Mouse (Mus musculus): ENCODE results near the gene Ifitm1.

The Ifitm1 gene

DNA sequence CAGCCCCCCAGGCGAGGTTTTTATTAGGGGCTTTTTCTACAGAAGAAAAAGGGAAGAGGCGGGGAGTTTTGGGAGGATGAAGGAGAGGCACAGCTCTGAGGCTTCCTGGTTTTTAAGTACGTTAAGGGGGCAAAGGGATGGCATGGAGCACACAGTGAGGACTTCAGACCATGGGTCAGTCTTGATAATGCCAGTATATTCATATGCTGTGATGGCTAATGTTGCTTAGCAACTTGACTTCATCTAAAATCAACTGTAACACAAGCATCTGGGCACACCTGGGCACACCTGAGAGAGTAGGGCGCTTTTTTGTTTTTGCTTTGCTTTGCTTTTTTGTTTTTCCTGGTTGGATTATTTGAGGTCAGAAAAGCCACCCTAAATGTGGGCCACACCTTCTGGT lies at the start of gene Ifitm1:
Ifitm1 (plus strand) TSS at position 301 of the 400 bp plus-strand sequence.
- in situ Hi-C loops (cut with MboI; ENCODE audit: low pct_unique_long_range_greater_than_20kb in 1 of 2, low sequenced_read_pairs in 2 of 2, unreplicated experiment in 1 of 2): no loop called here

DNA sequence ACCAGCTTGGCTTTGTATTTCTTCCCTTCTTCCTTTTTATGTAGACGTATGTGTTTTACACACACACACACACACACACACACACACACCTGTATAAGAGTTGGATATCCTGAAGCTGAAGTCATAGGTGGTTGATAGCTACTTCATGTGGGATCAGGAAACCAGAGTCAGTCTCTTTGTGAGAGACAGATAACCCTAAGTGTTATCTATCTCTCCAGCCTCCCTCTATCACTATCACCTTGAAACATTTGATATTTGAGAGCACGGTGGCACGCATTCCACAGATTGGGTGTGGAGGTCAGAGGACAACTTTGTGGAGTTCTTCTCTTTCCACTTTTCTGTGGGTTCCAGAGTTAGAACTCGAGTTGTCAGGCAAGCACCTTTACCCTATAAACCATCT lies 47.1 kb upstream of the Ifitm1 start:
- in situ Hi-C loops (cut with MboI; ENCODE audit: low pct_unique_long_range_greater_than_20kb in 1 of 2, low sequenced_read_pairs in 2 of 2, unreplicated experiment in 1 of 2): loop anchor here in 1 of 2 experiments (5.0 to 25.0 kb wide), 2 partner anchors 142 to 267 kb away; partner anchors contain the start of genes B4galnt4, Hras and Lrrc56

DNA sequence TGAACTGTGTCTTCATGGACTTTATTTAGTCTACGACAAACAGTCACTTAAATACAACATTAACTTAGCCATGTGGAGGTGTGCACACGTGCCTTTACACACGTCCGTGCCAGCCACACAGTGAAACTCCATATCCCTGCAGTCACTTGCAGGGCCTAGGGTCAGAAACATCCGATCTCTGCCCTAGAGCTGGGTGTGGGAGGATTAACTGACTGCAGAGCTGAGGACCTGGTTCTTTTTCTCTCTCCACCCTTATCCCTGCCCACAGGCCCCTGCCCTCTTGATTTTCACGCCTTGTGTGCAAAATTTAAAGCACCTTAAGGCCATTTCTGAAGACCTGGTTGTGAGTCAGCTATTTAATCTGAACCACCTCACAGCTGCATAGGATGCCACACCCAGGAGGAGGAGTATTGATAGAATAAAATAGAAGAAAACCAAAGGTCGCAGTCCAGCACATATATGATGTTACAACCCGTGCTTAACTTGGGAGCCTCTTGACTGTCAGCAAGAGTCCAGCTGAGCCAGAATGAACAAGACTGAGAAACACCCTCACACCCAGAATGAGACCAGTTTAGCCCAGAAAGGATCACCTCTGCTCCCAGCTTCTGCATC lies 46.5 kb upstream of the Ifitm1 start, which contains the start of gene Nlrp6:
Nlrp6 (plus strand) TSS at position 485 of the 612 bp plus-strand sequence.
- in situ Hi-C loops (cut with MboI; ENCODE audit: low pct_unique_long_range_greater_than_20kb in 1 of 2, low sequenced_read_pairs in 2 of 2, unreplicated experiment in 1 of 2): loop anchor here in 1 of 2 experiments (25.0 kb wide), 1 partner anchor 267 kb away; the partner anchor contains the start of genes Hras and Lrrc56

DNA sequence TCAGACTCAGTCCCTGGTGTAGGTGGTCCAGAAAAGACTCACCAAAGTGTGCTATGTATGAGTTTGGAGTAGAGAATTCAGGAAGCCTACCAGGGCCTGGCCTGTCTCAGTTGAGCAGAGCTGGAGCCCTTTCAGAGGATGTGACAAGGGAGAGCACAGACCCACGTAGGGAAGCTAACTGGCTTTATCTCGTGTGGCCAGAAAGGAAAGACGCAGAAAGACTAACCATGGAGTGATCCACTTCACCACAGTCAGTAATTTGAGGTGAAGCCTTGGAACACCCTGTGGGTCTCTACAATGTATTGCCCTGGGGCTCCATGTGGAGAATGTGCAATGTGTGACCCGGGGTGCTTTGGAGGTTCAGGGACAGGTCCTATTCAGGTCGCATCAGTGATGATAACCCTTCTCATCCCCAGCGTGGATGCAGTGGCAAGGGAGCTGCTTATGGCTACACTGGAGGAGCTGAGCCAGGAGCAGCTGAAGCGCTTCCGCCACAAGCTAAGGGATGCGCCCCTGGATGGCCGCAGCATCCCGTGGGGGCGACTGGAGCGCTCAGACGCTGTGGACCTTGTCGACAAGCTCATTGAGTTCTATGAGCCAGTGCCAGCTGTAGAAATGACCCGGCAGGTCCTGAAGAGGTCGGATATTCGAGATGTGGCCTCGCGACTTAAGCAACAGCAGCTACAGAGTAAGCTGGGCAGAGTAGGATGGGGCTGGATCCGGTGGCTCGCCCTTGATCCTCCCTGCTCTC lies 45.6 kb upstream of the Ifitm1 start:
- in situ Hi-C loops (cut with MboI; ENCODE audit: low pct_unique_long_range_greater_than_20kb in 1 of 2, low sequenced_read_pairs in 2 of 2, unreplicated experiment in 1 of 2): loop anchor here in 1 of 2 experiments (25.0 kb wide), 1 partner anchor 266 kb away; the partner anchor contains the start of genes Hras and Lrrc56

DNA sequence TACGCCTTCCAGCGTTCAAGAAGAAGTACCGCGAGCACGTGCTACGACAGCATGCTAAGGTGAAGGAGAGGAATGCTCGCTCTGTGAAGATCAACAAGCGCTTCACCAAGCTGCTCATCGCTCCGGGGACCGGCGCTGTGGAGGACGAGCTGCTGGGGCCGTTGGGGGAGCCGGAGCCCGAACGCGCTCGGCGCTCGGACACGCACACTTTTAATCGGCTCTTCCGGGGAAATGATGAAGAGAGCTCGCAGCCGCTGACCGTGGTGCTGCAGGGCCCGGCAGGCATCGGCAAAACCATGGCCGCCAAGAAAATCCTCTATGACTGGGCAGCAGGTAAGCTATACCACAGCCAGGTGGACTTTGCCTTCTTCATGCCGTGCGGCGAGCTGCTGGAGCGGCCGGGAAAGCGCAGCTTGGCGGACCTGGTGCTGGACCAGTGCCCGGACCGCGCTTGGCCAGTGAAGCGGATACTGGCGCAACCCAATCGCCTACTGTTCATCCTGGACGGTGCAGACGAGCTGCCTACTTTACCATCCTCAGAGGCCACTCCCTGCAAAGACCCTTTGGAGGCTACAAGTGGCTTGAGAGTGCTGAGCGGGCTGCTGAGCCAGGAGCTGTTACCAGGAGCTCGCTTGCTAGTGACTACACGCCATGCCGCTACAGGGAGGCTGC lies 44.5 kb upstream of the Ifitm1 start:
- in situ Hi-C loops (cut with MboI; ENCODE audit: low pct_unique_long_range_greater_than_20kb in 1 of 2, low sequenced_read_pairs in 2 of 2, unreplicated experiment in 1 of 2): loop anchor here in 1 of 2 experiments (25.0 kb wide), 1 partner anchor 265 kb away; the partner anchor contains the start of genes Hras and Lrrc56

DNA sequence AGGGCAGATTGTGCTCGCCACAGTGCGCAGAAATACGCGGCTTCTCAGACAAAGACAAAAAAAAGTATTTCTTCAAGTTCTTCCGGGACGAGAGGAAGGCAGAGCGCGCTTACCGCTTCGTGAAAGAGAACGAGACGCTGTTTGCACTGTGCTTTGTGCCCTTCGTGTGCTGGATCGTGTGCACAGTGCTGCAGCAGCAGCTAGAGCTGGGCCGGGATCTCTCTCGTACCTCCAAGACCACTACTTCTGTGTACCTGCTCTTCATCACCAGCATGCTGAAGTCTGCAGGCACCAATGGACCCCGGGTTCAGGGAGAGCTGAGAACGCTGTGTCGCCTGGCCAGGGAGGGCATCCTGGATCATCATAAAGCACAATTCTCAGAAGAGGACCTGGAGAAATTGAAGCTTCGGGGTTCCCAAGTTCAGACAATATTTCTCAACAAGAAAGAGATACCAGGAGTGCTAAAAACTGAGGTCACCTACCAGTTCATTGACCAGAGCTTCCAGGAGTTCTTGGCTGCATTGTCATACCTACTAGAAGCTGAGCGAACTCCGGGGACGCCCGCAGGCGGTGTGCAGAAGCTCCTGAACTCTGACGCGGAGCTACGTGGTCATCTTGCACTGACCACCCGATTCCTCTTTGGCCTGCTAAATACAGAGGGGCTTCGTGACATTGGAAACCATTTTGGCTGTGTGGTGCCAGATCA lies 43.8 kb upstream of the Ifitm1 start:
- in situ Hi-C loops (cut with MboI; ENCODE audit: low pct_unique_long_range_greater_than_20kb in 1 of 2, low sequenced_read_pairs in 2 of 2, unreplicated experiment in 1 of 2): loop anchor here in 1 of 2 experiments (25.0 kb wide), 1 partner anchor 264 kb away; the partner anchor contains the start of genes Hras and Lrrc56

DNA sequence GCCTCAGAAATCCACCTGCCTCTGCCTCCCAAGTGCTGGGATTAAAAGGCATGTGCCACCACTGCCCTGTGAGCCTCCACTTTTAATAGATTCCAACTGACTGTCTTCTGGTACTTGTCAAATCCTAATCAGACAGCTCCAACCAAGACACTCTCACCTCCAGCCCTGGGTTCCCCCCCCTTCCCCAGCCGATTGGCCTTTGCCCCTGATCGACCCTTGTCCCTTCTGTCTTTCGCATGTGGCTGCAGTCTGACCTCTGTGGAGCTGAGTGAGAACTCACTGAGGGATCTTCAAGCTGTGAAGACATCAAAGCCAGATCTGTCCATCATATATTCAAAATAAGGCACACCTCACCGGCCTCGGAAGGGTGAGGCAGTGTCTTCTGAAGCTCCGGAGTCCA lies 39.8 kb upstream of the Ifitm1 start:
- in situ Hi-C loops (cut with MboI; ENCODE audit: low pct_unique_long_range_greater_than_20kb in 1 of 2, low sequenced_read_pairs in 2 of 2, unreplicated experiment in 1 of 2): no loop called here

DNA sequence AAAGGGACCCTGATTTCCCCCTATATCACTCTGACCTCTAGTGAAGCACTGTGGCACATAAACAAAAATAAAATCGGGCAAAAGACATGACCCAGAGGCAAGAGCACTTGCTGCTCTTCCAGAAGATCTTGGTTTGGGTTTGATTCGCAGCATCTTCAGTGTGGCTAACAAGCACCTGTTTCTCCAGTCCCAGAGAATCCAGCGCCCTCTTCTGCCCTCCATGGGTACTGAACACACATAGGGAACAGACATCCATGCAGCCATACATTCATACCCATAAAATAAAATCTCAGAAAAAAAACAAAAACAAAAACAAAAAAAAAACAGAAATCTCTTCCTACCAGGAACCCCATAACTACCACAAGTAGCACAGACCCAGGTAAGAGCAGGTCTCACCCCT lies 28.6 kb upstream of the Ifitm1 start:
- in situ Hi-C loops (cut with MboI; ENCODE audit: low pct_unique_long_range_greater_than_20kb in 1 of 2, low sequenced_read_pairs in 2 of 2, unreplicated experiment in 1 of 2): no loop called here

DNA sequence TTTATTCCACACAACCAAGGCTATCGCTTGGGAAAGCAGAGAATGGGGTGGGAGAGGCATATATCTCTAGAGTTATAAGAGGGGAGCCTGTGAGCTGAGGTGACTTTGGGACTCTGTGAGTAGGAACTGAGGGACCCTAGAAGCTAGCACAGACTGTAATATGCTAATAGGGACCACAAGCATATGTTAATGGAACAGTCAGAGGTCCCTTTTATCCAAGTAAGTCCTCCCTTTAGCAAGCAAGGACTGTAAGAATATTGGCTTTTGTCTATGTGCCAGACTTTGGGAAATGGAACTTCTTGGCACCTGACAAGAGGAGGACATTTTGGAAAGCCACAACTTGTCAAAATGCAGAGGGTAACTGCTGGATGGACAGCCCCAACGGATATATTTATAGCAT lies 28.1 kb upstream of the Ifitm1 start:
- in situ Hi-C loops (cut with MboI; ENCODE audit: low pct_unique_long_range_greater_than_20kb in 1 of 2, low sequenced_read_pairs in 2 of 2, unreplicated experiment in 1 of 2): no loop called here

DNA sequence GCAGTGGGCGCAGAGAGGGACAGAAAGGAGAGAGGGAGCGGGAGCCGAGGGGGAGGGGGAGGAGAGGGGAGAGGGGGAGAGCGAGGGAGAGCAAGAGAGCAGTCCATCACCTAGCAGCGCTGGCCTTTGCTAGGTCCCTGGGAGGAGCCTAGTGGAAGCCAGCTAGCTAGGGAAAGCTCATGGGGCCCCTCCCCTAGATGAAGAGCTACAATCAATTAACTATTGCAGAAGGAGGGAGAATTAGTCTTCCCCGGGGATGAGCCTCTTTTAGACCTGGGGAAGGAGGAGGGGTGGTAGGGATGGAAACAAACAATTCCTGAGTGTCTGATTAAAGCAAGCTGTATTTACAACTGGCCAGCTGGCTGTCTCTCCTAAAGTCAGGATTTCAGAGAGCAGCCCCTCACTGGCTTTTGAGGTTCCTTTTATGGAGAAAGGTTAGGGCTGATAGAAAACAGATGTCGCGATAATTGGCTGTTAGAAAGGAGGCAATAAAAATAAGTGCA lies 27.3 kb upstream of the Ifitm1 start:
- in situ Hi-C loops (cut with MboI; ENCODE audit: low pct_unique_long_range_greater_than_20kb in 1 of 2, low sequenced_read_pairs in 2 of 2, unreplicated experiment in 1 of 2): no loop called here

DNA sequence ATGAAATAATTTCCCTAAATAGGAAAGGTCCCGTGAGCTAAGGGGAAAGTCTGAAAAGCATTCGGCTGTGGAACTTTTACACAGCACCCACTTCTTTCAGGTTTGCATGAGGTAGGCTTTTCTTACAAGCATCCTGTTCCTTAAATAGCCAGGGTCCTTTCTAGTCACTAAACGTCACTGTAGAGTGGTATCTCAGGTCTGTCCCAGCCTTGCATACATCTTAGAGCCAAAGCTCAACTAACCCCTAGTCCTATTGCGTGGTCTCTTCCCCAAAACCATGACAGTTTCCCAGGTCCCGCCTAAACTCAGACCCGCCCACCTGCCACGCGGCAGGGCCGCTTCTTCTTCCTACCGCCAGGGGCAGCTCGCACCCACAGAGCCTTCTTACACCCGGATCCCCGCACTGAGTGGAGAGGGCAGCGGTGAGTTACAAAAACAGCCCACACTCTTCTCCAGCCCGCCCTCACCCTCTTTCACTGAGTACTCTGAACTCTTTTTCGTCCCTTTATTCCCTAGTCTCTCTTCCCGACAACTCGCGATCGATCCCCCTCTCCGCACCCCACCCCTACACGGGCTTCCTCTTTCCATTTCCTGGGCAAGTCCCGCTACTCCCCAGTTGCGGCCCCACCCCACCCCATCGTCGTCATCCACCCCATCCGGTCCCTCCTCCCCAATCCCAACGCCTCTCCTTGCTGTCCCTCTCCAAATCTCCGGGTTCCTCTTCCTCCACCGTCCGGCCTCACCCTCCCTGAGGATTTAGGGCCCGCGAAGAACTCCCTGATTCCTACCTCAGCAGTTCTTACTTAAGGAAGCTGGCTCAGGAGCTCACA lies 25.6 kb upstream of the Ifitm1 start, which contains the start of gene Pgghg:
Pgghg (plus strand) TSS at position 170 of the 830 bp plus-strand sequence.
- in situ Hi-C loops (cut with MboI; ENCODE audit: low pct_unique_long_range_greater_than_20kb in 1 of 2, low sequenced_read_pairs in 2 of 2, unreplicated experiment in 1 of 2): no loop called here

DNA sequence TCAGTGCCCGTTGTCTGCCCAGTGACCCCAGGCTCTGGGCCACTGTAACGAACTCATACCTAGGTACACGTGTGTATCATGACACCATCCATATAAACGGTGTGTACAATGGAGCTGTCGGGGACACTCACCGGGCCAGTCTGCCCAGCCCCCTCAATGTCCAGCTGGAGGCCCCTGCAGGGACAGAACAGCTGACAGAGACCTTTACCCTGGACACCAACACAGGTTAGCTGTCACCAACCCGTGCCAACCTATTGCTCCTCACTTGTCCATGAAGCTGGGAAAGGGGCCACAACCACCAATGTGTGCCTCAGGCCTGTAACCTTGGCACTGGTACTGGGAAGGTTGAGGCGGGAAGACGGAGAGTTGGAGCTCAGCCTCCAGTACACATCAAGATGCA lies 24.7 kb upstream of the Ifitm1 start:
- in situ Hi-C loops (cut with MboI; ENCODE audit: low pct_unique_long_range_greater_than_20kb in 1 of 2, low sequenced_read_pairs in 2 of 2, unreplicated experiment in 1 of 2): no loop called here

DNA sequence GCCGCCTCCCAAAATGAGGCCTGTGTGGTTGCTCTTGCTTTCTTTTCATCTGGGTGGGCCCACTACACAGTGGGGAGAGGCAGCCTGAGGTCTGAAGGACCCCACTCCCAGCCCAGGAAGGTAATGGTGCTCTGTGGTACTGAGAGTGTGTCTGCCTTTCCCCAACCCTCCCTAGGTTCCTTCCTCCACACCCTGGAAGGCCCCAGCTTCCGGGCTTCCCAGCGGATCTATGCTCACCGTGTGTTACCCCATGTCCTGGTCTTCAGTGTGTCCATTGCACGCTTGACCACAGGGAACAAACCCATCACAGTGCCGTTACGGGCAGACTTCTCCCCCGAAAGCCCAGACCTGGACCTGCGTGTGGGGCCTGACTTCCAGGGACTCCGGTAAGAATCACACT lies 24.2 kb upstream of the Ifitm1 start:
- in situ Hi-C loops (cut with MboI; ENCODE audit: low pct_unique_long_range_greater_than_20kb in 1 of 2, low sequenced_read_pairs in 2 of 2, unreplicated experiment in 1 of 2): no loop called here

DNA sequence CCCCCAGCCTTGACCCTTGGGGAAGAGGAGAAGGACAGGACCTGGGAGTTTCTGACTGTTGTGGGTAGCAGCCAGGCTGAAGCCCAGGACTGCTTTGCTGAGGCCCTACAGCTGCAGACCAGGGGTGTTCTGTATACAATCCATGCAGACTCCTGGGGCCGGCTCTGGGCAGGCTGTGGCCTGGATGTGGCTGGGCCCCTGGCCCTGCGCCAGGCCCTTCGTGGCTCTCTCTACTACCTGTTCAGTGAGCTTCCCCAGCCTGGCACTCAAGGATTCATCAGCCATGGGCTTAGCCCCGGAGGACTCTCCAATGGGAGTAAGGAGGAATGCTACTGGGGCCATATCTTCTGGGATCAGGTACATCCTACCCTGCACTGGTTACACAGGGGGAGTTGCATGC lies 23.7 kb upstream of the Ifitm1 start:
- in situ Hi-C loops (cut with MboI; ENCODE audit: low pct_unique_long_range_greater_than_20kb in 1 of 2, low sequenced_read_pairs in 2 of 2, unreplicated experiment in 1 of 2): no loop called here

DNA sequence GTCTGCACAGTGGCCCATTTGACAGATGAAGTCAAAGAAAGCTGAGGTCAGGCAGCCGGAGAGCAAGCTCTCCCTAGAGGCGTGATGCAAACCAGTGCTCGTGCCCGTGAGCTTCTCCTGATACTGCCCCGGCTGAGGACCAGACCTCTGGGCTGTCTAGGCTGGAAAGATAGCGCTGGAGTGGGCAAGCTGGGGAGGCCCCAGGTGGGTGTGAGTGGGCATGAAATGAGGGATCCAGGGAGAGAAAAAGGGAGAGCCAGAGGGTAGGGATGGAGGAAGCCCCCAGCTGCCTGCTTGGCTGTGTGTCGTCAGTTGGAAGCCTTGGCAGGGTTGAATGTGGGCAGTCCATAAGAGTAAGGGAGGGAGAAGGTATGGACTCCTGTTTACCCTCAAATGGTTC lies 22.8 kb upstream of the Ifitm1 start:
- in situ Hi-C loops (cut with MboI; ENCODE audit: low pct_unique_long_range_greater_than_20kb in 1 of 2, low sequenced_read_pairs in 2 of 2, unreplicated experiment in 1 of 2): no loop called here

DNA sequence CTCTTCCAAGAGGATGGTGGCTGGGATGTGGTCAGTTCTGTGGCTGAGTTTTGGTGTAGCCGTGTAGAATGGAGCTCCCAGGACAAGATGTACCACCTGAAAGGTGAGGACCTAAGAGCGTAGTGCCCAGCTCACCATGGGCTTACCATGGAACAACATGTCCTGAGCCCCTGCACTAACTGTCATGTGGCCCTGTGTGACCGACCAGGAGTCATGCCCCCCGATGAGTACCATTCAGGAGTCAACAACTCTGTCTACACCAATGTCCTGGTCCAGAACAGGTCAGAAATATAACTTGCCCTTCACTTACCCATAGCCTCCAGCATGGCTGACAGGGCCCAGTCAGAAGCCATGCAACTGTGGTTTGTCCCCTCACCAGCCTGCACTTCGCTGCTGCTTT lies 21.8 kb upstream of the Ifitm1 start:
- in situ Hi-C loops (cut with MboI; ENCODE audit: low pct_unique_long_range_greater_than_20kb in 1 of 2, low sequenced_read_pairs in 2 of 2, unreplicated experiment in 1 of 2): no loop called here

DNA sequence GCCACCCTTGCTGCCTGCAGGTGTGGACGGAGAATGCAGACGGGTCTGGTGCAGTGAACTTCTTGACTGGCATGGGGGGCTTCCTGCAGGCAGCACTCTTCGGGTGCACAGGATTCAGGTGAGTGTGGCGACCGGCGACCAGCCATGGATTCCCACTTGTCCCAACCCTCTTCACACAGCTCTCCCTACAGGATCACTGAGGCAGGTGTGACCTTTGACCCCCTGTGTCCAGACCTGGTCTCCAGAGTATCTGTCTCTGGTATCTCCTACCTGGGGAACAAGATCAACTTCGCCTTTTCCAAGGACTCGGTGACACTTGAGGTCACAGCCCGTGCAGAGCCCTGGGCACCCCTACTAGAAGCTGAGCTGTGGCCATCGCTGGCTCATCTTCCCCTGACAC lies 20.7 kb upstream of the Ifitm1 start:
- in situ Hi-C loops (cut with MboI; ENCODE audit: low pct_unique_long_range_greater_than_20kb in 1 of 2, low sequenced_read_pairs in 2 of 2, unreplicated experiment in 1 of 2): no loop called here
